Mouse (Mus musculus) lung, postnatal 0 days (tissue): ENCODE data around the gene Ifitm3.

ENCODE experiments used
- CTCF ChIP-seq: IDR thresholded peaks from 2 replicates; pipeline ENCODE4 v1.5.1; 2016; ENCODE audit warnings: antibody characterized with exemption, mild to moderate bottlenecking
- EP300 ChIP-seq: IDR thresholded peaks from 2 replicates; pipeline ENCODE4 v1.6.1; 2016; ENCODE audit warnings: antibody characterized with exemption, mild to moderate bottlenecking, control low read depth

- TF ChIP-seq CTCF (no peak), EP300 (peak; percentile 64)
Observed at GRCm38 (mm10) chr7:141003248-141004010, 7.1 kb downstream of the Ifitm3 start.
